Mouse (Mus musculus) testis, adult 2 months (tissue): ENCODE data around the gene Scimp.

Source experiments
- CTCF ChIP-seq: fragments of 200-500 bp; IDR thresholded peaks from 2 replicates; pipeline ENCODE4 v1.5.1; 2012; ENCODE audit warnings: low read depth, mild to moderate bottlenecking, inconsistent platforms, low read length, moderate library complexity; ENCODE audit not compliant: control insufficient read depth, insufficient read depth, insufficient replicate concordance
- POLR2A ChIP-seq: fragments of 200-500 bp; IDR thresholded peaks from 2 replicates; pipeline ENCODE4 v1.6.1; 2012; ENCODE audit warnings: low read depth, mild to moderate bottlenecking, inconsistent platforms, low read length, moderate library complexity; ENCODE audit not compliant: control insufficient read depth

GRCm38 (mm10) chr11:70787052-70787451 is 25.3 kb downstream of the Scimp start:
- TF ChIP-seq CTCF (no peak), POLR2A (no peak)
